Mouse (Mus musculus): Measurements from ENCODE around the gene Draxin. TPM values are rescaled to one million over a fixed set of nuclear protein-coding genes. Genes with fewer than 3 reads are reported as not detected.
A peak's percentile ranks its signal among the peaks of the same experiment; 100 is the strongest.

Draxin gene
- polyA plus RNA-seq, 1 experiment from 2014 or later, result 3.8 TPM

- Histone ChIP-seq H3K9ac (ENCODE audit: low read length) (peak within 1 kb of the TSS; percentile 77), H3K27me3 (ENCODE audit: control insufficient read depth, insufficient read depth, low read length) (no peaks in the 10 kb centered on the region), H3K4me3 (ENCODE audit: low read depth, low read length) (peak within 1 kb of the TSS; percentile 63), H3K27ac (ENCODE audit: low read depth, low read length) (no peak within 1 kb of the TSS), H3K9me3 (ENCODE audit: control insufficient read depth, low read length) (no peaks in the 10 kb centered on the region), H3K36me3 (ENCODE audit: control insufficient read depth, insufficient read depth, low read length) (no peaks in the 10 kb centered on the region), H3K4me1 (replicated peaks; ENCODE audit: control insufficient read depth, insufficient read depth, low read length) (peaks cover 12% of the 10 kb centered on the region; the same call in 1 of the 2 replicates), H3K4me2 (ENCODE audit: low read depth, low read length, severe bottlenecking) (peak within 1 kb of the TSS; percentile 83)
- ATAC-seq (replicated peaks; ENCODE audit: low FRiP score) (peak; percentile 94), DNase-seq (ENCODE audit: low spot score) (peak; percentile 95)
- WGBS, result 5% methylated on average over 34 of the region's 34 CpGs
Observed at GRCm38 (mm10) chr4:148087907-148088527, 42.5 kb downstream of the Draxin start, which contains the start of gene Agtrap. Gene Agtrap, minus strand, starts transcription at chr4:148088031.

GRCm38 (mm10) chr4:148087091-148087906 is 43.2 kb downstream of the Draxin start:
- peak overlapping the region; percentile 77 for H3K9ac ChIP-seq (ENCODE audit: low read length)
- WGBS, result 3% methylated on average over 30 of the region's 30 CpGs
- H3K4me3 ChIP-seq (ENCODE audit: low read depth, low read length), result peak overlapping the region; percentile 63
- no peaks in the 10 kb centered on the region for H3K36me3 ChIP-seq (ENCODE audit: control insufficient read depth, insufficient read depth, low read length)
- H3K4me1 ChIP-seq (replicated peaks; ENCODE audit: control insufficient read depth, insufficient read depth, low read length), result peaks cover 12% of the 10 kb centered on the region; the same call in 1 of the 2 replicates
- no peaks in the 10 kb centered on the region for H3K27me3 ChIP-seq (ENCODE audit: control insufficient read depth, insufficient read depth, low read length)
- DNase-seq (ENCODE audit: low spot score) (no peak), ATAC-seq (replicated peaks; ENCODE audit: low FRiP score) (peak; percentile 73)
- H3K4me2 ChIP-seq (ENCODE audit: low read depth, low read length, severe bottlenecking), result peak overlapping the region; percentile 83
- no peak overlapping the region for H3K27ac ChIP-seq (ENCODE audit: low read depth, low read length)
- H3K9me3 ChIP-seq (ENCODE audit: control insufficient read depth, low read length), result no peaks in the 10 kb centered on the region

GRCm38 (mm10) chr4:148085907-148086305 is 44.6 kb downstream of the Draxin start:
- H3K9ac ChIP-seq (ENCODE audit: low read length), result no peak overlapping the region
- WGBS, result 82% methylated on average over 3 of the region's 3 CpGs
- no peak overlapping the region for H3K4me3 ChIP-seq (ENCODE audit: low read depth, low read length)
- no peaks in the 10 kb centered on the region for H3K9me3 ChIP-seq (ENCODE audit: control insufficient read depth, low read length)
- no peak for DNase-seq (ENCODE audit: low spot score)
- H3K27me3 ChIP-seq (ENCODE audit: control insufficient read depth, insufficient read depth, low read length), result no peaks in the 10 kb centered on the region
- H3K36me3 ChIP-seq (ENCODE audit: control insufficient read depth, insufficient read depth, low read length), result no peaks in the 10 kb centered on the region
- no peak overlapping the region for H3K27ac ChIP-seq (ENCODE audit: low read depth, low read length)
- peaks cover 12% of the 10 kb centered on the region; the same call in 1 of the 2 replicates for H3K4me1 ChIP-seq (replicated peaks; ENCODE audit: control insufficient read depth, insufficient read depth, low read length)
- no peak overlapping the region for H3K4me2 ChIP-seq (ENCODE audit: low read depth, low read length, severe bottlenecking)
- ATAC-seq (replicated peaks; ENCODE audit: low FRiP score), result no peak

GRCm38 (mm10) chr4:148085131-148085906 is 45.2 kb downstream of the Draxin start:
- no peak for ATAC-seq (replicated peaks; ENCODE audit: low FRiP score)
- no peak overlapping the region for H3K27ac ChIP-seq (ENCODE audit: low read depth, low read length)
- peaks cover 12% of the 10 kb centered on the region; the same call in 1 of the 2 replicates for H3K4me1 ChIP-seq (replicated peaks; ENCODE audit: control insufficient read depth, insufficient read depth, low read length)

GRCm38 (mm10) chr4:148084261-148084714 is 46.2 kb downstream of the Draxin start:
- no peak for ATAC-seq (replicated peaks; ENCODE audit: low FRiP score)
- Histone ChIP-seq H3K9ac (ENCODE audit: low read length) (no peak overlapping the region), H3K4me1 (replicated peaks; ENCODE audit: control insufficient read depth, insufficient read depth, low read length) (peaks cover 12% of the 10 kb centered on the region; the same call in 1 of the 2 replicates), H3K9me3 (ENCODE audit: control insufficient read depth, low read length) (no peaks in the 10 kb centered on the region), H3K4me2 (ENCODE audit: low read depth, low read length, severe bottlenecking) (no peak overlapping the region), H3K27ac (ENCODE audit: low read depth, low read length) (no peak overlapping the region), H3K36me3 (ENCODE audit: control insufficient read depth, insufficient read depth, low read length) (no peaks in the 10 kb centered on the region), H3K4me3 (ENCODE audit: low read depth, low read length) (no peak overlapping the region), H3K27me3 (ENCODE audit: control insufficient read depth, insufficient read depth, low read length) (no peaks in the 10 kb centered on the region)
- no peak for DNase-seq (ENCODE audit: low spot score)
- WGBS, result 10% methylated on average over 7 of the region's 8 CpGs

More at GRCm38 (mm10) chr4:148085131-148085906, 45.2 kb downstream of the Draxin start:
- H3K4me2 ChIP-seq (ENCODE audit: low read depth, low read length, severe bottlenecking), result no peak overlapping the region
- no peak overlapping the region for H3K4me3 ChIP-seq (ENCODE audit: low read depth, low read length)
- 41% methylated on average over 10 of the region's 10 CpGs for WGBS
- no peaks in the 10 kb centered on the region for H3K9me3 ChIP-seq (ENCODE audit: control insufficient read depth, low read length)
- no peak overlapping the region for H3K9ac ChIP-seq (ENCODE audit: low read length)
- no peak for DNase-seq (ENCODE audit: low spot score)
- no peaks in the 10 kb centered on the region for H3K36me3 ChIP-seq (ENCODE audit: control insufficient read depth, insufficient read depth, low read length)
- H3K27me3 ChIP-seq (ENCODE audit: control insufficient read depth, insufficient read depth, low read length), result no peaks in the 10 kb centered on the region

GRCm38 (mm10) chr4:148083176-148083899 is 47.2 kb downstream of the Draxin start:
- Histone ChIP-seq H3K4me1 (replicated peaks; ENCODE audit: control insufficient read depth, insufficient read depth, low read length) (peaks cover 11% of the 10 kb centered on the region; the same call in 1 of the 2 replicates), H3K27me3 (ENCODE audit: control insufficient read depth, insufficient read depth, low read length) (no peaks in the 10 kb centered on the region), H3K27ac (ENCODE audit: low read depth, low read length) (no peak overlapping the region), H3K4me2 (ENCODE audit: low read depth, low read length, severe bottlenecking) (no peak overlapping the region), H3K4me3 (ENCODE audit: low read depth, low read length) (no peak overlapping the region), H3K9ac (ENCODE audit: low read length) (no peak overlapping the region), H3K9me3 (ENCODE audit: control insufficient read depth, low read length) (no peaks in the 10 kb centered on the region), H3K36me3 (ENCODE audit: control insufficient read depth, insufficient read depth, low read length) (no peaks in the 10 kb centered on the region)
- DNase-seq (ENCODE audit: low spot score), result no peak
- WGBS, result 67% methylated on average over 21 of the region's 21 CpGs
- no peak for ATAC-seq (replicated peaks; ENCODE audit: low FRiP score)

- H3K9ac ChIP-seq (ENCODE audit: low read length), result no peak overlapping the region
- peak; percentile 34; the same call in 1 of the 2 replicates for ATAC-seq (replicated peaks; ENCODE audit: low FRiP score)
Observed at GRCm38 (mm10) chr4:148082257-148083044, 48.0 kb downstream of the Draxin start.

More at GRCm38 (mm10) chr4:148082257-148083044, 48.0 kb downstream of the Draxin start:
- no peak overlapping the region for H3K4me2 ChIP-seq (ENCODE audit: low read depth, low read length, severe bottlenecking)
- H3K9me3 ChIP-seq (ENCODE audit: control insufficient read depth, low read length), result no peaks in the 10 kb centered on the region
- H3K4me3 ChIP-seq (ENCODE audit: low read depth, low read length), result no peak overlapping the region
- peak; percentile 81 for DNase-seq (ENCODE audit: low spot score)
- 53% methylated on average over 12 of the region's 12 CpGs for WGBS
- H3K36me3 ChIP-seq (ENCODE audit: control insufficient read depth, insufficient read depth, low read length), result no peaks in the 10 kb centered on the region
- H3K4me1 ChIP-seq (replicated peaks; ENCODE audit: control insufficient read depth, insufficient read depth, low read length), result peaks cover 6% of the 10 kb centered on the region; the same call in 1 of the 2 replicates
- no peak overlapping the region for H3K27ac ChIP-seq (ENCODE audit: low read depth, low read length)
- H3K27me3 ChIP-seq (ENCODE audit: control insufficient read depth, insufficient read depth, low read length), result no peaks in the 10 kb centered on the region

All from forebrain, embryonic 11.5 days (tissue).